Mouse (Mus musculus) heart, postnatal 36 days (tissue): ENCODE results near the gene Tmem14a. TPM values are rescaled to one million over a fixed set of nuclear protein-coding genes. Genes with fewer than 3 reads are reported as not detected.
"Not testable (repeated sequence)": the region's sequence is repeated elsewhere in the genome, so short reads cannot be mapped to it uniquely, and the experiment has no call there.

Source experiments
- DNase-seq, 2 experiments: peaks; one replicate each; pipeline ENCODE4 v3.0.0; 2021 to 2022
- intact Hi-C: fragments of 180-260 bp; cut with DNase I; formaldehyde crosslinking; loops from one replicate; pipeline ENCODE4 v1.15.1; 2025
- total RNA-seq, 2 experiments: library from RNA; stranded (reverse); gene quantifications; 2 replicates each; pipeline ENCODE4 v1.2.3; 2021

Gene Tmem14a
- 1 to 10 TPM; 1.5 to 3.2 TPM for total RNA-seq

GRCm38 (mm10) chr1:21218489-21218919 is at the start of gene Tmem14a:
TSS of gene Tmem14a (plus strand) at chr1:21218575.
- intact Hi-C loops = loop anchor here (1.0 to 10.0 kb wide), 5 partner anchors 53 to 1054 kb away; no protein-coding TSS in a partner anchor
- peak; percentile 88 to 94 for DNase-seq

GRCm38 (mm10) chr1:21185196-21185595 is 33.2 kb upstream of the Tmem14a start:
- DNase-seq = no peak
- intact Hi-C loops = no loop called here

GRCm38 (mm10) chr1:21206241-21206640 is 12.1 kb upstream of the Tmem14a start:
- DNase-seq = no peak
- intact Hi-C loops = loop anchor here (5.0 kb wide), 1 partner anchor 71 kb away; no protein-coding TSS in a partner anchor

GRCm38 (mm10) chr1:21213537-21213936 is 4.8 kb upstream of the Tmem14a start:
- DNase-seq = not testable (repeated sequence)
- intact Hi-C loops = loop anchor here (10.0 kb wide), 1 partner anchor 49 kb away; no protein-coding TSS in a partner anchor

GRCm38 (mm10) chr1:21213991-21214692 is 4.2 kb upstream of the Tmem14a start:
- DNase-seq = not testable (repeated sequence)
- intact Hi-C loops = loop anchor here (10.0 kb wide), 1 partner anchor 49 kb away; no protein-coding TSS in a partner anchor

GRCm38 (mm10) chr1:21227756-21228395 is 9.5 kb downstream of the Tmem14a start:
- intact Hi-C loops = no loop called here
- DNase-seq = no peak

- intact Hi-C loops, DNase-seq: not testable (repeated sequence)
These were observed 10.7 kb downstream of the Tmem14a start for GRCm38 (mm10) chr1:21228740-21229722.

- intact Hi-C loops = no loop called here
- DNase-seq = no peak
These were observed 12.0 kb downstream of the Tmem14a start for GRCm38 (mm10) chr1:21230376-21230775.

GRCm38 (mm10) chr1:21231744-21232464 is 13.5 kb downstream of the Tmem14a start:
- peak in 1 of 2 experiments; percentile 27 for DNase-seq
- intact Hi-C loops = no loop called here

- DNase-seq = no peak
- intact Hi-C loops = no loop called here
These were observed 14.1 kb downstream of the Tmem14a start for GRCm38 (mm10) chr1:21232516-21232915.

GRCm38 (mm10) chr1:21235359-21235758 is 17.0 kb downstream of the Tmem14a start:
- no peak for DNase-seq
- intact Hi-C loops = no loop called here

- peak in 1 of 2 experiments; percentile 27 for DNase-seq
- intact Hi-C loops = no loop called here
These were observed 21.8 kb downstream of the Tmem14a start, which contains the start of gene Gsta3 for GRCm38 (mm10) chr1:21239911-21240898. TSS of gene Gsta3 (plus strand) at chr1:21240589.

GRCm38 (mm10) chr1:21241096-21241495 is 22.7 kb downstream of the Tmem14a start:
- DNase-seq = no peak
- intact Hi-C loops = no loop called here

- no peak for DNase-seq
- intact Hi-C loops = no loop called here
These were observed 26.1 kb downstream of the Tmem14a start for GRCm38 (mm10) chr1:21244290-21244960.

- no peak for DNase-seq
- intact Hi-C loops = no loop called here
These were observed 27.8 kb downstream of the Tmem14a start for GRCm38 (mm10) chr1:21246136-21246535.

GRCm38 (mm10) chr1:21247896-21248295 is 29.5 kb downstream of the Tmem14a start:
- intact Hi-C loops = no loop called here
- DNase-seq = no peak

GRCm38 (mm10) chr1:21248560-21249390 is 30.4 kb downstream of the Tmem14a start:
- no peak for DNase-seq
- intact Hi-C loops = no loop called here
